Mouse (Mus musculus) thymus, postnatal 14 days (tissue): ENCODE measurements around the gene Trpm5.

Experiments
- DNase-seq: peaks from one replicate; pipeline ENCODE4 v3.0.0; 2021

Trpm5 gene

DNA sequence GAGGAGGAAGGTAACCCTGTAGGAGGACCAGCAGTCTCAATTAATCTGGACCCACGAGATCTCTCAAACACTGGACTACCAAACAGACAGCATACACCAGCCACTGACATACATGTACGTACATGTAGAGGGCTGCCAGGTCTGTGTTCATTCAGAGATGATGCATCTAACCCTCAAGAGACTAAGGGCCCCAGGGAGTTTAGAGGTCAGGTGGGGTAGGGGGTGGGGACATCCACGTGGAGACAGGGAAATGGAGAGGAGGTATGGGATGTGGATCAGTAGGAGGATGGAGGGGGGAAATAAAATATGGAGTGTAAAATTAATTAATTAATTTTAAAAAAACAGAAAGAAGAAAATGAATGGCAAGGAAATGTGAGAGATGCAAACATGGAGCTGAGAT, 57.7 kb downstream of the Trpm5 start:
- no peak for DNase-seq

DNA sequence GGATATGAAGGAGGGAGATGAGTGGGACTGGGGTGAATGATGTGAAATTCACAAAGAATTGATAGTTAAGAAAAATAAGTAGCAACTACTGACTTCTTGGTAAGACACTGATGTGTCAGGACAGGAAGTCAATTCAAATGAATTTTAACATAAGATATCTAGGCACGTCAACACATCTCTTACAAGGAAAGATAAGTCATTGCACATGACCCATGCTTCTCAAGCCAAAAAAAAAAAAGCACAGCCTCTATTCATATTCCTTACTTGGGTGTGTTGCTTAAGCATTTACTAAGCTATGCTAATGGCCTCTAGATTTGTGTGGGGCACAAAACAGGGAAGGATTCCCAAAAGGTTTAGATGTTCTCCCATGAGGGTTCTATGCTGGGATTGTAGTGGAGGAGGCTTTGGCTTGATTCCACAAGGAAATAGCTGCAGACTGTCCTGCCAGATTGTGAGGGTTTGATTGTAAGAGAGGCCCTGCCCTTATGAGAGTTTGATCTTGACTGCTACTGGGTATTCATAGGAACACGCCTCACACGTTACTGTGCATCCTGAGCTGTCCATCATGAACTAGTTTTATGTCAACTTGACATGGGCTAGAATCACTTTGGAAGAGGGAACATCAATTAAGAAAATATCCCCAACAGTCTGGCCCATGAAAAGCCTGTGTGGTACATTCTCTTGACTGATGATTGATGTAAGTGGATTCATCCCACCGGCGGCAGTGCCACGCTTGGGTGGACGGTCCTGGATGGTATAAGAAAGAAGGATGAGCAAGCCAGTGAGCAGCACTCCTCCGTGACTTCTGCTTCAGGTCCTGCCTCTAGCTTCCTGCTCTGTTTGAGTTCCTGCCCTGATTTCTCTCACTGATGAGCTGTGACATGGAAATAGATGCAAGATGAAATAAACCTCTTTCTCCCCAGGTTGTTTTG, 59.7 kb downstream of the Trpm5 start:
- no peak for DNase-seq

DNA sequence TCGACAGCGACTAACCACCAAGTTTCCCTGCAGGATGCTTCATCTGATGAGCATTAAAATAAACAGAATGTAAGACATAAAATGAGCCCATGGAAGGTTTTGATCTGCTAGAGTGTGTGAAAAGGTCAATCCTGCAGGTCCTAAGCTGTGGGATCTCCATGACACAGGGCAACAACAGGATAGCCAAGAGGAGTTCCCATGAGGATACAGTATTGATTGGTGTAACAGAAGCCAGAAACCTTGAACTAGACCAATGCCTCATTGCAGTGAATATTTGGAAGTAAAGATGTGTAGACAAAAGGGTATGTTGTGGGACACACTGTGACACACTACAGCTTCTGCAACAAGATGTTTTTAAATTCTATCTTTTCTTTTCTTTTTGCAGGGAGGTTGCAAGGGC, 60.3 kb downstream of the Trpm5 start:
- DNase-seq = no peak

DNA sequence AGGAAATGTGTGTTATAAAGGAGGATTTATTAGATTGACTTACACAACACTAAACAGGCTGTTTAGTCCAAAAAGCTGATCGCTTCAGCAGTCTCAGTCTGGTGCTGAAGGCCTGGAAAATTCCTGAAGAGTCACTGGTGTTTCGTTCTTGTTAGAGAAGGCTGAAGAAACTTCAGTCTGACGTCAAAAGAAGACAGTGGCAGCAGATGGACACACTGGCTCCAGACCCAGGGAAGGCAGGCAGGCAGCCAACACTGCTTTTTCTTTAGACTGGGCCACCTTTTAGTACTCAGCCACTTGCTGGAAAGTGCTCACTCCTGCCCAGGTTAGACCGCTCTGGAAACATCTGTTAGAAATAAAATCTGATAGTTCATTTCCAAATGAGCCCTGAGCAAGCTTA, 60.9 kb downstream of the Trpm5 start:
- no peak for DNase-seq

DNA sequence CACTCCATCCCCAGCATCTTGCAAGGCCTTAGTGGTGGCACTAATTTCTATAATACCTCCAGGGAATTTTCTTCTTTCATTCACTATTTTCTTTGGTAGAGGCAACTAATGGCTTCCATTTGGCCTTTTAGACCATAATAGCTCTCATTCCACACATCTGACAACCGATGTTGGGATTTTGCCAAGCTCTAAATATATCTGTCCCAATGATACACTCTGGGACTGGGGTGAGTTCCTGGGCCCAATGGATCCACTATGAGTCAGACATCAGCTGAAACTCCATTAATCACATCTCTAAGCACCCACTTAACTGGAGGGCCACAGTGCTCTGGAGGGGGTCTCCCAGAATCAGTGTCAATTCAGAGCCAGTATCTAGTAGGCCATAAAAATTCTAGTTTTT, 62.6 kb downstream of the Trpm5 start:
- no peak for DNase-seq

DNA sequence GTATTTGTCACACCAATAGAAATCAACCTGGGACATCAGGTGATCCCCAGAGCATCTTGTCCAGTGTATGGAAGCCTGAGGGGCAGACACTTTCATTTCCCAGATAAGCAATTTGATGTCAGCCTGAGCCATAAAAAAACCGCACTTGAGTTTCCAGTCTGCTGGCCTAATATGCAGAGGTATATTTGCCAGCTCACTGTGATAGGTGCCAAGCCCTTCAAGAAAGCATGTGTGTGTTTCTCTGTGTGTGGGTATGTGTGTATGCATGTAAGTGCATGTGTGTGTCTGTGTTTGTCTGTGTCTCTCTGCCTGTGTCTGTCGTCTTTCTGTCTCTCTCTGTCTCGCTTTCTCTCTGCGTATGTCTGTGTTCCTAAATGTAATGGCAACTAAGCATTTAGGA, 67.2 kb downstream of the Trpm5 start:
- DNase-seq = no peak

DNA sequence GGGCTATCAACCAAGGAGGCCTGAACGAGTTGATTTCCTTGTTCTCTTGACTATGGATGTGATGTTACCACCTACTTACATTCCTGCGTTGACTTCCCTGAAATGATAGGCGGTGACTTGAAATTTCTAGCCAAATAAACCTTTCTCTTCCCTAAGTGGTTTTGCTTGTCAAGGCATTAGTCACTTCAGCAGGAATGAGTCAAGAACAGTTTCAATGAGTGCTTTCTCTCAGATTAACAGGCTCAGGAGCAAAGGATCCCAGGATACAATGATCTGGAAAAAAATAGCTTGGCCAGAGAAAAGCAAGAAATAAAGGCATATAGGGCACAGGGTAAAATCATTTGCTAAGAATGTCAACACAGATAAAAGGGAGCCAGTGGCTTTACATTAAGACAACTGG, 68.9 kb downstream of the Trpm5 start:
- no peak for DNase-seq

DNA sequence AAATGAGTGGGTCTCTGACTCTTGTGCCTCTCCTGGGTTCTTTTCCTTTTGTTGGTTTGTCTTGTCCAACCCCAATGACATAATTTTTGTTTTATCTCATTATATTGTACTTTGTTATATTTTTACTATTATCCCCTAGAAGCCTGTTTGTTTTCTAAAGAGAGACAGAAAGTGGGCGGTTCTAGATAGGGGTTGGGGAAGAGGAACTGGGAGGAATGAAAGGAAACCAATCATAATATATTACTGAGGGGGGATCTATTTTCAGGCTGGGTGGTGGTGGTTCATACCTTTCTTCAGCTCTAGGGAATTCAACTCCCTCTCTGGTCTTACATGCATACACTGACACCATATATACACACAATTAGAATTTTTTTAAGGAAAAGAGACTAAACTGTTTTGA, 70.1 kb downstream of the Trpm5 start:
- DNase-seq = no peak

DNA sequence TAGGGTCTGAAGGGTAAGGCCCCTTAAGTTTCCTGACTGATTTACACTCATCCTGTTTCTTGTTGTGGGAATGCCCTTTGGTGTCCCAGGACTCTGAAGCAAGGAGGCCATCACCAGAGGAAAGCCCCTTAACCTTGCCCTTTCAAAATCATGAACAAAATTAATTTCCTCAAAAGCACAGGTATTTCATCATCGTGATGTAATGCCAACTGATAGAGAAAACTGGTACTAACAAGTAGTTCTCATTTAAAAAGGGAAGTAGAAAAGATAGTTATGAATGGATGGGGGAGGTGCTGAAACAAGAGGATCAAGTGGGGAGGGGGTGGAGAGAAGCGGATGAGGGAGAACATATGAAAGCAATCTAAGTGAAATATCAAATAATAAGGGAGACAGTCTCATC, 70.9 kb downstream of the Trpm5 start:
- DNase-seq = no peak

DNA sequence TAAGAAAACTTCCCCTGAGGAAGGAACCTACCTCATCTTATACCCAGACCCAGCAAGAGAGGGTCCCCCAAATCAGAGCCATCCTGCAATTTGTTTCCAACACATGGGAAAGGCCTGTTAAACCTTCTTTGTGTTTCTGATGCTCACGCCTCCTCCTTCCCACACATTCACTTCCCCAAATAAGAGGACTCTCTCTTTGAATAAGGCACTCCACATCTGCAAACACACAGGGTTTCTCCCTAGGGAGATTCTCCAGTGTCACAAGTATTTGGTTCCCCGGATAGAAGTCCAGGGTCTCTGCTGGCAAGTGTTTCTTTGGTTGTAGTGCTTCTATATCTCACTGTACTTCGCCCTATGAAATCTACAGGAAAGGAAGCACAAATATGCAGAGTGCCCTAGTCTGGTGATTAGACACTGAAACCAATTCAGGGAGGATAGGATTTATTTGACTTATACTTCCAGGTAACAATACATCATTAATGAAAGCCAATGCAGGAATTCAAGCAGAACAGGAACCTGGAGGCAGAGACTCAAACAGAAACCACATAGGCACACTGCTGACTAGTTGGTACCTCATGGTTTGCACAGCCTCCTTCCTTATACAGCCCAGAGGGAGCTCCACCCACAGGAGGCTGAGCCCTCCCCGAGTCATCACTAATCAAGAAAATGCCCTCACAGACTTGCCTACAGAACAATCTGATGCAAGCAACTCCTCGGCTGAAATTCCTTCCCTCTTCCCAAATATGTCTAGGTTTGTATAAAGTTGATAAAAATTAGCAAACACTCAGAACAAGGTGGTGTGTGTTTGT, 72.9 kb downstream of the Trpm5 start:
- no peak for DNase-seq

DNA sequence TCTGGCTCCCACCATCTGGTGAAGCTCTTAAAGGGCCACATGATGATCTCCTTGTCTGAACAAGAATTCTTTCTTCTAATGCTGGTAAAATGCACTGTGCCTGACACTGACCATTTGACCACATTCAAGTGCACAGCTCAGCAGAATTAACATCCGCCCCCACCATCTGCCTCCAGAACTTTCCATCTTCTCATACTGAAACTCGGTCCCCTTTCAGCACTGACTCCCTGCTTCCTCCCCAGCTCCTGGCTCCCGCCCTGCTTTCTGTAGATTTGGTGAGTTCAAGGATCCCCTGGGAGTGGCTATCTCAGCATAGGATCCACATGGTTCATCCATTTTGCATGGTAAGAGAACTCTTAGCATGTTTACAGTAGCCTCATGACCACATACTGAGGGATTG, 73.7 kb downstream of the Trpm5 start:
- no peak for DNase-seq

DNA sequence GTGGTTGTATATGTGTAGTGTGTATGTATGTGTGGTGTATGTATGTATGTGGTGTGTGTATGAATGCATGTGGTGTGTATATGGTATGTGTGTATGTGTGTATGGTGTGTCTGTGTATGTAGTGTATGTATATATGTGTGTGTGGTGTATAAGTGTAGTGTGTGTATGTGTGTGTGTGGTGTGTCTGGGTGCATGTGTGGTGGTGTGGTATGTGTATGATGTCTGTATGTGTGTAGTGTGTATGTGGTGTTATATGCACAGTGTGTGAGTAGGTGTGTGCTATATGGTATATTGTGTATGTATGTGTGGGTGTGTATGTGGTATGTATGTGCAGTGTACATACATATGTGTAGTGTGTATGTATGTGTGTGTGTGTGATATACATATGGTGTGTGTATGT, 74.4 kb downstream of the Trpm5 start:
- no peak for DNase-seq
